Mouse (Mus musculus) CH12.LX (cell line): Measurements from ENCODE around the gene Cdh24.

ENCODE experiments used
- CHD2 ChIP-seq: IDR thresholded peaks from 2 replicates; pipeline ENCODE4 v1.6.1; 2011; ENCODE audit warnings: low read length, improper control_type of control experiment
- CTCF ChIP-seq, 2 experiments: IDR thresholded peaks in 1 of 2; conservative IDR thresholded peaks in 1 of 2; 2 replicates each; pipeline ENCODE4 v1.5.1; 2011 to 2012; ENCODE audit warnings: low read depth in 2 of 2, low read length in 2 of 2, improper control_type of control experiment in 1 of 2, inconsistent platforms in 1 of 2, mild to moderate bottlenecking in 1 of 2, moderate library complexity in 1 of 2
- NELFE ChIP-seq: IDR thresholded peaks from 2 replicates; pipeline ENCODE4 v1.6.1; 2011; ENCODE audit warnings: low read depth, low read length, improper control_type of control experiment
- PAX5 ChIP-seq: IDR thresholded peaks from 2 replicates; pipeline ENCODE4 v1.6.1; 2012; ENCODE audit warnings: low read length, inconsistent platforms, mixed read lengths
- POLR2A ChIP-seq: IDR thresholded peaks from 2 replicates; pipeline ENCODE4 v1.6.1; 2011; ENCODE audit warnings: low read depth, mild to moderate bottlenecking, improper control_type of control experiment, low read length
- SIN3A ChIP-seq: IDR thresholded peaks from 2 replicates; pipeline ENCODE4 v1.6.1; 2012; ENCODE audit warnings: low read length, improper control_type of control experiment, inconsistent platforms
- ZC3H11A ChIP-seq: IDR thresholded peaks from 2 replicates; pipeline ENCODE4 v1.6.1; 2012; ENCODE audit warnings: low read depth, mild to moderate bottlenecking, inconsistent platforms, low read length, improper control_type of control experiment
- ZKSCAN1 ChIP-seq: IDR thresholded peaks from 2 replicates; pipeline ENCODE4 v1.6.1; 2012; ENCODE audit warnings: low read depth, inconsistent platforms, low read length, improper control_type of control experiment, borderline replicate concordance
- ZNF384 ChIP-seq: IDR thresholded peaks from 2 replicates; pipeline ENCODE4 v1.6.1; 2012; ENCODE audit warnings: low read depth, low read length, improper control_type of control experiment, inconsistent platforms

GRCm38 (mm10) chr14:54642224-54642944, 1.2 kb upstream of the Cdh24 start:
- no peak for TF ChIP-seq ZC3H11A
- no peak for TF ChIP-seq CTCF (conservative IDR thresholded peaks at IDR 0.05 in 1 of 2, IDR thresholded peaks at IDR 0.05 in 1 of 2; ENCODE audit: low read depth in 2 of 2, low read length in 2 of 2)
- no peak for TF ChIP-seq ZKSCAN1
- TF ChIP-seq CHD2, result no peak
- no peak for TF ChIP-seq POLR2A
- no peak for TF ChIP-seq PAX5
- TF ChIP-seq ZNF384, result no peak
- no peak for TF ChIP-seq SIN3A
- TF ChIP-seq NELFE, result no peak
